In genomic region chrX:99049247-99049646, GRCm38 (mm10) we compare ENCODE assay signal across 8 mouse cellular contexts. TPM values are rescaled to one million over a fixed set of nuclear protein-coding genes. Genes with fewer than 3 reads are reported as not detected.
DNase-seq lines count a peak whose midpoint lies in the region; ATAC-seq and TF ChIP-seq lines count a peak whose summit lies in the region.

No protein-coding gene starts in this region.

- no peaks in the 10 kb centered on the region for H3K9me3 ChIP-seq in heart, embryonic 15.5 days (replicated peaks)
- H3K9me3 ChIP-seq in liver, embryonic 14.5 days (ENCODE audit: control insufficient read depth, low read length) = no peaks in the 10 kb centered on the region
- H3K9me3 ChIP-seq in forebrain, embryonic 14.5 days (replicated peaks; ENCODE audit: control insufficient read depth, low read length) = no peaks in the 10 kb centered on the region
- no peaks in the 10 kb centered on the region for H3K9me3 ChIP-seq in midbrain, postnatal 0 days (ENCODE audit: low read length)

- peak; percentile 6 for DNase-seq in urinary bladder, postnatal 14 days (ENCODE audit: low spot score)
- DNase-seq in urinary bladder, postnatal 36 days (ENCODE audit: low spot score in 2 of 2) = no peak
- no peak for DNase-seq in liver, embryonic 14.5 days (ENCODE audit: low read depth in 3 of 3, low spot score in 3 of 3)
- DNase-seq in yolk sac, embryonic 10.5 days (ENCODE audit: low spot score) = peak; percentile 37
- DNase-seq in forebrain, embryonic 14.5 days (ENCODE audit: low spot score) = no peak
- no peak for DNase-seq in midbrain, postnatal 0 days (ENCODE audit: low spot score)
- no peak for DNase-seq in neural tube, embryonic 10.5 days (ENCODE audit: extremely low spot score, low spot score)

- H3K4me3 ChIP-seq in heart, embryonic 15.5 days = no peak overlapping the region
- H3K4me3 ChIP-seq in liver, embryonic 14.5 days (ENCODE audit: insufficient read depth in 1 of 2, low read depth in 2 of 2, low read length in 2 of 2) = no peak overlapping the region
- H3K4me3 ChIP-seq in forebrain, embryonic 14.5 days (ENCODE audit: low read depth, low read length) = no peak overlapping the region
- H3K4me3 ChIP-seq in midbrain, postnatal 0 days (ENCODE audit: low read depth, low read length) = no peak overlapping the region

- H3K4me1 ChIP-seq in heart, embryonic 15.5 days (replicated peaks) = peaks cover 53% of the 10 kb centered on the region
- peaks cover 0 to 8% of the 10 kb centered on the region in 2 experiments; a peak in 2 of 4 replicates for H3K4me1 ChIP-seq in liver, embryonic 14.5 days (replicated peaks; ENCODE audit: control insufficient read depth in 2 of 2, insufficient read depth in 2 of 2, low read length in 1 of 2)
- H3K4me1 ChIP-seq in forebrain, embryonic 14.5 days (ENCODE audit: control insufficient read depth, insufficient read depth, low read length) = no peaks in the 10 kb centered on the region
- H3K4me1 ChIP-seq in midbrain, postnatal 0 days (ENCODE audit: insufficient read depth, low read length) = no peaks in the 10 kb centered on the region

- peak overlapping the region; percentile 64 for H3K27ac ChIP-seq in heart, embryonic 15.5 days
- H3K27ac ChIP-seq in liver, embryonic 14.5 days = no peak overlapping the region
- H3K27ac ChIP-seq in forebrain, embryonic 14.5 days (ENCODE audit: low read depth, low read length) = no peak overlapping the region
- no peak overlapping the region for H3K27ac ChIP-seq in midbrain, postnatal 0 days (ENCODE audit: low read depth, low read length)

- H3K4me2 ChIP-seq in heart, embryonic 15.5 days = no peak overlapping the region
- H3K4me2 ChIP-seq in liver, embryonic 14.5 days (ENCODE audit: low read depth) = no peak overlapping the region
- H3K4me2 ChIP-seq in forebrain, embryonic 14.5 days (ENCODE audit: low read length) = no peak overlapping the region
- H3K4me2 ChIP-seq in midbrain, postnatal 0 days (ENCODE audit: low read depth, low read length, poor library complexity, severe bottlenecking) = no peak overlapping the region

- peaks cover 4% of the 10 kb centered on the region; the same call in 1 of the 2 replicates for H3K27me3 ChIP-seq in heart, embryonic 15.5 days
- H3K27me3 ChIP-seq in liver, embryonic 14.5 days (ENCODE audit: control insufficient read depth, insufficient read depth, low read length) = no peaks in the 10 kb centered on the region; the same call in 1 of the 2 replicates
- 0 out of 2 replicates have a peak, but pooled peaks cover 3% of the 10 kb centered on the region for H3K27me3 ChIP-seq in forebrain, embryonic 14.5 days (replicated peaks; ENCODE audit: control insufficient read depth, insufficient read depth, low read length)
- no peaks in the 10 kb centered on the region; the same call in 1 of the 2 replicates for H3K27me3 ChIP-seq in midbrain, postnatal 0 days (ENCODE audit: insufficient read depth, low read length)

- no peak for TF ChIP-seq EP300 in liver, embryonic 14.5 days (IDR thresholded peaks at IDR 0.05; ENCODE audit: low read depth)

- ATAC-seq in heart, embryonic 15.5 days (replicated peaks; ENCODE audit: insufficient number of reproducible peaks, insufficient read depth, low FRiP score, low read depth) = no peak
- ATAC-seq in liver, embryonic 14.5 days (ENCODE audit: insufficient read depth) = 0 out of 2 replicates have a peak, but pooled peaks have one; percentile 33
- no peak for ATAC-seq in forebrain, embryonic 14.5 days
- no peak for ATAC-seq in midbrain, postnatal 0 days (ENCODE audit: low FRiP score)

- TF ChIP-seq CTCF in liver, embryonic 14.5 days (IDR thresholded peaks at IDR 0.05; ENCODE audit: low read depth) = no peak
- TF ChIP-seq CTCF in midbrain, postnatal 0 days (IDR thresholded peaks at IDR 0.05) = no peak

- 43% methylated on average over 5 of the region's 5 CpGs for WGBS in heart, embryonic 15.5 days
- 26% methylated on average over 5 of the region's 5 CpGs for WGBS in liver, embryonic 14.5 days (ENCODE audit: insufficient replicate concordance)
- 67% methylated on average over 5 of the region's 5 CpGs for WGBS in forebrain, embryonic 14.5 days
- WGBS in midbrain, postnatal 0 days = 71% methylated on average over 5 of the region's 5 CpGs

- H3K9ac ChIP-seq in heart, embryonic 15.5 days = no peak overlapping the region
- H3K9ac ChIP-seq in liver, embryonic 14.5 days (replicated peaks) = no peak overlapping the region
- no peak overlapping the region for H3K9ac ChIP-seq in forebrain, embryonic 14.5 days (ENCODE audit: low read length)
- H3K9ac ChIP-seq in midbrain, postnatal 0 days (replicated peaks; ENCODE audit: low read length, poor library complexity, severe bottlenecking) = no peak overlapping the region

- H3K36me3 ChIP-seq in heart, embryonic 15.5 days = no peaks in the 10 kb centered on the region
- no peaks in the 10 kb centered on the region for H3K36me3 ChIP-seq in liver, embryonic 14.5 days (replicated peaks; ENCODE audit: control insufficient read depth, insufficient read depth, low read depth)
- H3K36me3 ChIP-seq in forebrain, embryonic 14.5 days (ENCODE audit: control insufficient read depth, insufficient read depth, low read length) = no peaks in the 10 kb centered on the region
- no peaks in the 10 kb centered on the region for H3K36me3 ChIP-seq in midbrain, postnatal 0 days (ENCODE audit: insufficient read depth, low read length)

RNA-seq across cellular contexts. Expression of gene Stard8, which starts 46.2 kb away (rescaled TPM):
- polyA plus RNA-seq in heart, embryonic 15.5 days (2015; fragmentation: Nextera tagmentation; extraction: Ambion mirVana) = 14.4 and 15.4 TPM in 2 replicates
- polyA plus RNA-seq in liver, embryonic 14.5 days (2012; rRNA removed) = 2.2 and 2.7 TPM in 2 replicates
- polyA plus RNA-seq in liver, embryonic 14.5 days (2014; fragmentation: Nextera tagmentation; extraction: Ambion mirVana) = 2.0 TPM in 2 replicates
- 2.7 and 3.1 TPM in 2 replicates for polyA plus RNA-seq in forebrain, embryonic 14.5 days (2014; fragmentation: Nextera tagmentation; extraction: Ambion mirVana)
- 11.8 and 12.4 TPM in 2 replicates for total RNA-seq in midbrain, postnatal 0 days (2014; rRNA removed)
- 2.6 and 3.3 TPM in 2 replicates for polyA plus RNA-seq in midbrain, postnatal 0 days (2015; fragmentation: Nextera tagmentation; extraction: Ambion mirVana)

Comparison
In these comparisons a context has a peak if more than half of its experiments do, and no peak if none do; other contexts are left out.
1. DNase-seq: peak in urinary bladder, postnatal 14 days (single experiment) and yolk sac, embryonic 10.5 days (single experiment); none in urinary bladder, postnatal 36 days (0 of 2), liver, embryonic 14.5 days (0 of 3), forebrain, embryonic 14.5 days (single experiment), midbrain, postnatal 0 days (single experiment) and neural tube, embryonic 10.5 days (single experiment).